Mouse (Mus musculus) adrenal gland, postnatal 10 days (tissue): ENCODE measurements around the gene Rasl10b. TPM values are rescaled to one million over a fixed set of nuclear protein-coding genes. Genes with fewer than 3 reads are reported as not detected.
A peak's percentile ranks its signal among the peaks of the same experiment; 100 is the strongest.

Experiments used
- DNase-seq: peaks from one replicate; pipeline ENCODE4 v3.0.0; 2021; ENCODE audit warnings: mixed read lengths
- total RNA-seq, 2 experiments: library from RNA; stranded (reverse); gene quantifications; 2 replicates each; pipeline ENCODE4 v1.2.3; 2021

The Rasl10b gene
- total RNA-seq, 2 experiments from 2014 or later = 8.5 to 9.1 TPM

DNA sequence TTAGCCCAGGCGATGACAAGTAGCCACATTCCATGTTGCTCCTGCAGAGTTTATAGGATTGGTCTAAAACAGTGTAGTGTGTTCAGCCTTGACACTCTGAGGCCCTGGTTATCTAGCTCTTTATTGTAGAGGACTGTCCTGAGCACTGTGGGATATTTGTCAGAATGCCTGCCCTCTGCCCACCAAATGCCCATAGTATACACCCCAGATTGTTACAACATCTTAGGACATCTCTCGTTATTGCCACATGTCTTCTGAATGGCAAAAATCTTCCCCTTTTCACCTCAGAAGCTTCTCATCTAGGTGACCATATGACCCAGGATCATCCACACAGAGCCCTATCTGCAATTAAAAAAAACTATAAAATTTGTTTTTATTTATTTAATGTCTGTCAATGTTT lies 23.6 kb downstream of the Rasl10b start:
- no peak for DNase-seq

- no peak for DNase-seq
Observed at GRCm38 (mm10) chr11:83437377-83437776, 28.4 kb downstream of the Rasl10b start, which contains the start of gene 1700020L24Rik. Gene 1700020L24Rik, plus strand, starts transcription at chr11:83437677.

DNA sequence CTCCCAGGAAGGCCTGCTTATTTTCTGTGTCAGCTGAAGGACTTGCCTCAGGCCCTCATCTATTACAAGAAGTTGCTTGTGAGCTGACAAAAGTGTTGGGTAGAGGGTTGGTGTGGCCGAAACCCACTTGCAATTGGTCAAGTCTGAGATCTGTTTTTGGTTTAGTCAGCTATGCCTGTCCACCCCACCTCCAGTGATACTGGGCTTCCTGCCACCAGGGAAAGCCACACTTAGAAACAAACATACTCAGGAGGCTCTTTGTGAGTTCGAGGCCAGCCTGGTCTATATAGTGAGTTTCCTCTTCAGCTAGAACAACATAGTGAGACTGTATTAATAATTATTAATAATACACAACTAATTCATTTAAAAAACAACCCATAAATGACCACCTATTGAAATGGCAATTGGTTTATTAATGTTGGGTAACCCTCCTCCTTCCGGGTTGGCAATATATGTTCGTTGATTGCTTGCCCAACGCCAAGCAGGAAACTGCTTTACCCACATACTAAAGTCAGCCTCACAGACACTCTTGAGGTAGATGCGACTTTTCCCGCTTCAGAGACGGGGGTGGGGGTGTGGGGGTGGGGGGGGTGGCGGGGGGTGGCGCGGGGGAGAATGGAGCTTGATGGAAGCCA lies 30.6 kb downstream of the Rasl10b start:
- DNase-seq = no peak

DNA sequence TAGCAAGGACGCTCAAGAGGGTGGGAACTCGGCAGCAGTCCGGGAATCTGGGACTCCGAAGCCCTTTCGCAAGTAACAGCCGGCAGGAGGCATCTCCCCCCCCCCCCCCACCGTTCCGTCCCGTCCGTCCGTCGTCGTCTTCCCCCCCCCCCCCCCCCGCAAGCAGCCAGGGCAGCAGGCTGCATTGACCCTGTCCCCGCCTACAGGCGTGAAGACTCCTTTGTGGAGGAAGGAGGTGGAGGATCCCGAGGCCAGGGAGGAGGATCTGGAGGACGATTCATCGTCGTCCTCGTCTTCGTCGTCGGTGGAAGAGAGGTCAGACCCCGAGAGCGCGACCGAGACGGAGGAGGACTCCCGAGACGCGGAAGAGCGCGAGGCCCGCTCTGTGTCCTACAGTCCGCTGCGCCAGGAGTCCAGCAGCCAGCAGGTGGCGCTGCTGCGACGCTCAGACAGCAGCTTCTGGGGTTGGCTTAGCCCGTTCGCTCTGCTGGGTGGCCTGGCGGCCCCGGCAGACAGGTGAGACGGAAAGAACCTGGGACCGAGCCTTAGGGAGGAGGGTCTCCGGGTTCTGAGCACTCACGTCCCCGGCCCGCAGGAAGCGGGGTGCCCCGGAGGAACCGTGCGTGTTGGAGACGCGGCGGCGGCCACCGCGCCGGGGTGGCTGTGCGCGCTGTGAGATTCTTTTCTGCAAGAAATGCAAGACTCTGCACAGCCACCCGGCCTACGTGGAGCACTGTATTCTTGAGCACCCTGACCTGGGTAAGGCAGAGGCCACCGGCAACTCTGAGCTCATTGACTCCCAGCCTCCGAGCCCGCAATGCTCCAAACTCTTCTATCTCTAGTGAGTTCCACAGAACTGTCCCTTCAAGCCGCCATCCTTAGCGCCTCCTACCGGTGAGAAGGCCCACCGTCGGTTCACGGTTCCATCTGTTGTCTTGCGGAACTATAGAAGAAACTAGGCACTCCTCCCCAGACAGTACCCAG lies 31.4 kb downstream of the Rasl10b start:
- DNase-seq = peak; percentile 91

DNA sequence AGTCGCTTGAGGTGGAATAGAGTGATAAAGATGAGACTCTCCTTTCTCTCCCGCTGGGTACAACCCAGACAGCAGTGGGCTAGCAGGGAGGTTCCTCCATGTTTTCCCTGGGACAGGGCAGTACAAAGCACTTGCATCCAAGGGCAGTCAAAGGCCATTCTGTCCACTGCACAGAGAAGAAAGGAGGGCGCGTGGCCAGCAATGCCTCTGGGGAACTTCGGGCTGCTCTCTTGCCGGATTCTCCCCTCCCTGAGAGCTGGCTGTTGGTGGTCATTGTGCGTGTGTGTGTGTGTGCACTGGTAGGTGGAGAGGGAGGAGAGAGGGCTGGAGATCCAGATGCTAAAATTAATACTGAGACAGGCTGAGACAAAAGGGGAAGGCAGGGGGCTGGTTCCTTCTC lies 32.3 kb downstream of the Rasl10b start:
- peak; percentile 83 for DNase-seq

DNA sequence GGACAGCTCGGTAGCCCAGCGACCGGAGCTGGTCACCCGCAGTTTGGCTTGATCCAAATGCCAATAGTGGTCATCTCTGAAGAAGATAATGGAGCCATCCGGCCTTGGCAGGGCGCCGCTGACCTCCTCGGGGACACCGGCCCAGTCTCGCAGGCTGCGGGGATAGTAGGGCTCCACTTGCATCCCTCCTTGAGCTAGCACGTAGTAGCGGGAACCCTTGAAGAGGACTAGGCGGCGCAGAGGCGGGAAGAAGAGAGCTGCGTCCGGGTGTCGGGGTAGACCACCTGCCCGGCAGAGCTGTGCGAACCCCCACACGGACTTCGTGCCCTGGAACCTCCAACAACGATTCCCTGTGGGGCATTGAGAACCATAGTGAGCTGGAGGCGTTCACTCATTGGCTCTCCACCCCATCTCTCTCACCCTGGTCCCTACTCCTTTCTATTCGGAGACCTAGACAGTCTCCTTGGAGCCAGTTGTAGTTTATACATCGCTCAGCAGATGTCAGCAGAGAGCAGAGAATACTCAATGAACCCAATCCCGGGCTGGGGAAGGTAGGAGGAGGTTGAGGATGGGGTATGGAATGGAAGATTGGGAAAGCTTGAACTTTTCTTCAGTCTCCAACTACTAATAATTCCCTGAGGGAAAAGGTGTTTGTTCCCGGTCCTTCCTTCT lies 33.8 kb downstream of the Rasl10b start:
- DNase-seq = peak; percentile 86

DNA sequence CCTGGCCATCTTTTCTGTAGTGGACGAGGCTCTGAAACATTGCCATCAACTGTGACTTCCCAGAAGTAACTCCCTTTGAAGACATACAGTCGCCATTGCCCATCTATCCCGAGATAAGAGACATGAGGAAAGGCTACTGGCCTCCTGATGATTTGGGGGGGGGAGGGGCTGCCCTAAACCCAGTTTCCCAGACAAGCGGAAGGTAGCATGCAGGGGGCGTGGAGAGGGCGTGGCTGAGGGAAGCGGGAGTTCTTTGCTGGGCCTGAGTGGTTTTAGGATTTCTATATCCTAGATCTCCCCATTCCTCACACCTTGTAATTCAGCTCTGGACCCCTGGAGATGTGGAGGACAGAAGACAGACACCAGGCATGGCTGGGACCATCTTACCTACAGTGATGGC lies 34.9 kb downstream of the Rasl10b start:
- DNase-seq = no peak

- no peak for DNase-seq
Observed at GRCm38 (mm10) chr11:83445001-83445400, 36.1 kb downstream of the Rasl10b start.

DNA sequence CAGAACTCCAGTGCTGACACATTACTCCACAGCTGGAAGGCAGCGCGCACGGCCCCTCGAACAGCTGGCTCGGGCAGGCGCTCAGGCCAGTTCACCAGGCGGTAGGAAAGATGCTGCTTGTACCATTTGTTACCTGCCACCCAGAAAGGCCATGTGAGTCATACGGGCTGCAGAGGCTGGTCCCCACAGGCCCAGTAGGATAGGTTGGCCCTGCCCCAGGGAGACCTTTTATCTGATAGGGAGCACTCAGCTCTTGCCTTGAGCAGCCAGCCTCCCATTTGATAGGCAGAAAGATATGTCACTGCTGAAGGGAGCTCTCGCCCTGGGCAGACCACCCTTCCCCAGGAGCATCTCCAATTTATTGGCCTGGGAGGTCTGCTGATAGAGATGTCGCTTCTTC lies 38.7 kb downstream of the Rasl10b start:
- peak; percentile 42 for DNase-seq

GRCm38 (mm10) chr11:83448021-83448926 lies 39.3 kb downstream of the Rasl10b start:
- peak; percentile 62 for DNase-seq

GRCm38 (mm10) chr11:83448927-83449236 lies 39.9 kb downstream of the Rasl10b start:
- DNase-seq = peak; percentile 66

DNA sequence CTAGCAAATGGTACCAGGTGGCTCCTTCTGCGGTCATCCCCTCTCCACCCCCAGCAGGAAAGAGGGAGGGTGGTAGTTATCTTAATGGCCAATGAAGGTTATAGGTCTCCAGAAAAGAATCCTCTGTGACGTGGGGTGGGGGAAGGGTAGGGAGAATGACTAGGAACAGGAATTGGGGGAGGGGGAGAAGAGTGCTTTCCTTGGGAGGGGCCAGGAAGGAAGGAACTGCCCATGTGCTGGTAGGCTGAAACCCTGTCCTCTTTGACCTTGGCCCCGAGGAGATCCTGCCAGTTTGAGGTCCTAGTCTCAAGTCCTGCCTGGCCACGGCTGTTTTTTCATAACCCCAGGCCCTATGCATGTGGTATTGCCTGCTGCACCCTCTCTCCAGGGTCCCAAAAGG lies 40.4 kb downstream of the Rasl10b start:
- peak; percentile 31 for DNase-seq

DNA sequence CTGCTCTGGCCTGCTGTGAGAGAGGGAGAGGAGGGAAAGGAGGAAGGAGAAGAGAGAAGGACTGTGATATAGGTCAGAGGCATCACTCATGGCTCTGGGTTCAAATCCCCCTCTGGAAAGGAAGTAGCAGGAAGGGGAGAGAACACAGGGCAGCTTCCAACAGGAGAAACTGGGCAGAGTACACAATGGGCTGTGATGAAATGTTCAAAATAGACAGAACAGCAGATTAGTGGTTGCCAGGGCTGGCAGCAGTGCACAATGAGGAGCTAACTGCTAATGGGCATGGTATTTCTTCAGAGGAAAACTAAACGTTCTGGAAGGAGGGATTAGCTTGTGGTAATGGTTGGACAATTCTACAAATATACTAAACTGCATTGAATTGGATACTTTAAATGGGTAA lies 41.6 kb downstream of the Rasl10b start:
- DNase-seq = no peak

DNA sequence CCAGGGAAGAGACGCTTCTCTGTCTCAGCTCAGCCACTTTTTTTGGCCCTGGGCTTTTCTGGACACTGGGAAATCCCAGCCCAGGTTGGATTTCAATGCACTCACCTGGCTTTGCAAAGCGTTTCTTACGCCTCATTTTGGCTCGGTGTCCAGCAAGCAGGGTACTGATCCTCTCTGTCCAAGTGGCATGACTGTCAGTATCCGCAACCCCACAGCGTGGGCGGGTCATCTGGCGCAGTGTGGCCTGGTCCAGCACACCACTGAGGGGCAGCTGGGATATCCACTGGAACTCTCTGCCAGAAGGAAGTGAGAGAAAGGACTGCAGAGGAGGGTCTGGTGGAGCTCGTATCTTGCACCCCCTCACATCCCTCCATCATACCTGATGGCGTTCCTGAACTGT lies 42.3 kb downstream of the Rasl10b start:
- no peak for DNase-seq

- peak; percentile 47 for DNase-seq
Observed at GRCm38 (mm10) chr11:83454548-83454947, 45.6 kb downstream of the Rasl10b start.

- peak; percentile 49 for DNase-seq
Observed at GRCm38 (mm10) chr11:83455608-83456007, 46.7 kb downstream of the Rasl10b start.

- no peak for DNase-seq
Observed at GRCm38 (mm10) chr11:83457257-83457656, 48.3 kb downstream of the Rasl10b start.

DNA sequence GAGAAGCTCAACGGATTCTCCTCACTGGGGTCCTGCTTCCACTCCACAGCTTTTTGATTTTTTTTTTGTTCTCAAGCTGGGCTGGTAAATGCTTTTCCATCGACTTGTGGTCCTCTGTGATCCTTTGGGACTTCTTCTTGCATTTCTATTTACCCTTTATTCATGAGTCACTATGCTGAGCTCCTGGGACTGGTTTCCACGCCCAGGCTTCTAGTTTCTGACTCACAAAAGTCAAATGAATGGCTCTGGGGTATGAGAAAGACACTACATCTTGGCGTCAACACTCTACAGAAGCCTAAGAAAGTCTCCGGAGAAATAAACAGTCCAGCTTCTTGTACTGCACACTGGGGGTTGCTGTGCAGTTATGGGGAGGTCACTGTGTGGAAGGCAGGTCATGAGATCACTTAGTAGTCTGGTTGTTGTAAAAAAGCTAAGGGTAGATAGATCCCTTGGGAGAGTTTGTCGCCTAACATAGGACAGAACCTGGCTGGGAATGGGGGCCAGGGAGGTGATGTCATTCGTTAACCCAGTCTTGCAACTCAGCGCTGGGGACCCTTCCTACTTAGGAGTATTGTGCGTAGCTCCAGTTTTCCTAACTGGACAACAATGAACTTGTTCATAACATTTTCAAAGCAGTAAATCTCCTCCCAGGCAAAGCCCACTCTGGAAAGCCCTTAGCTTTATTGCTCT lies 49.1 kb downstream of the Rasl10b start:
- DNase-seq = peak; percentile 42

DNA sequence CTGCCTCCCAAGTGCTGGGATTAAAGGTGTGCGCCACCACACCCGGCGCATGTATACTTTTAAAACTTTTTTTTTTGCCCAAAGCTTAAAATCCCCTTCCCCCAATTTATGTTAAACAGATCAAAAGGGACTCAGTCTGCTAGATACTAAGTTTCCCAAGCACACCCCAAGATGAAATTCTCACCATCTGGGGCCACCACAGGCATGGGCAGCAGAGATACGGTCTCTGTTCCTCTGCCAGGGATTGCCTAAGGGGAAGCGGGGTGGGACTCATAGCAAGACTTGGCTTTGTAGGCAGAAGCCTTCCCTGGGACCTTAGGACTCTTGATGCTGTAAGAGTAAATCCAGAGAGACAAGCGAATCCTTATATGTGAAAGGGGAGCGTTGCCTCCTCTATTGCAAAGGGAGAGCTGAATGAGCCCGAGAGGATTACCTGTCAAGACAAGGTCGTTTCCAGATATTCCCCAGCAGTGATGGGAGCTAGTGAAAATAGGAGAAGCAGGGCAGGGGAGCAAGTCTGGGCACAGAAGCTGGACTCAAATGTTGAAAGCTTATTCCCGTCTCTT lies 52.6 kb downstream of the Rasl10b start:
- no peak for DNase-seq

GRCm38 (mm10) chr11:83462711-83463244 lies 53.8 kb downstream of the Rasl10b start, which contains the start of gene Mmp28:
Gene Mmp28, minus strand, starts transcription at chr11:83463071.
- DNase-seq = peak; percentile 85

DNA sequence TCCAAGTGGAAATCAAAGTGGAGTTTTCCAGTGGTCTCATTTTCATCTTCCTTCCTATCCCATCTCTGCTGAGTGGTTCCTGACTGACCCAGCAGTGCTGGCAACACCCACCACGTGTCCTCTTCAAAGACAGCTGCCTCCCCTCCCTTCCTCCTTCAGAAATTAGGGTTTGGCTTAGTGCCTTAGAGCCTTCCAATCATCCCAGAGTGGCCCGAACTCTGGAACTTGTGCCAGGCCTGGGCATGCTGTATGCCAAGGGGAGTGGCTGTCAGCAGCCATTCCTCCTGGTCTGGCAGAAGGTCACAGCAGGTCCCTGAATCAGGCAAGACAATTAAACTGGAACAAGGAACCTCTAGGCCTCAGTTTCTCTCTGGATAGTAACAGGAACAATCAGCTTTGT lies 57.0 kb downstream of the Rasl10b start:
- DNase-seq = peak; percentile 77
